Mouse (Mus musculus) gastrocnemius, postnatal 36 days (tissue): ENCODE results near the gene Cask. TPM values are rescaled to one million over a fixed set of nuclear protein-coding genes. Genes with fewer than 3 reads are reported as not detected.
"Not testable (repeated sequence)": the region's sequence is repeated elsewhere in the genome, so short reads cannot be mapped to it uniquely, and the experiment has no call there.

ENCODE experiments used
- DNase-seq, 2 experiments: peaks; one replicate each; pipeline ENCODE4 v3.0.0; 2022
- intact Hi-C: fragments of 180-260 bp; cut with DNase I; formaldehyde crosslinking; loops from one replicate; pipeline ENCODE4 v1.15.1; 2025
- long read RNA-seq, 2 experiments: library from polyadenylated mRNA; stranded (forward); transcript quantifications; one replicate each; pipeline ENCODE4 v2.0.0; 2021
- total RNA-seq, 2 experiments: library from RNA; stranded (reverse); gene quantifications; 2 replicates each; pipeline ENCODE4 v1.2.3; 2021

Cask gene
- total RNA-seq = 10 to 100 TPM; 10.0 to 10.7 TPM
- long read RNA-seq, experiment 1, full-length matches to known transcripts = 2 of 7 reads
- long read RNA-seq, experiment 1, partial matches to known transcripts = 0 of 7 reads
- long read RNA-seq, experiment 1, other reads (novel, unspliced or antisense) = 5 of 7 reads
- long read RNA-seq, experiment 2, full-length matches to known transcripts = 1 of 2 reads
- long read RNA-seq, experiment 2, partial matches to known transcripts = 1 of 2 reads
- long read RNA-seq, experiment 2, other reads (novel, unspliced or antisense) = 0 of 2 reads

GRCm38 (mm10) chrX:13851285-13851684 lies at the start of gene Cask:
Gene Cask (minus strand): TSS chrX:13851367.
- DNase-seq = no peak
- intact Hi-C loops = no loop called here

GRCm38 (mm10) chrX:13889976-13890375 lies 38.8 kb upstream of the Cask start:
- DNase-seq = no peak
- intact Hi-C loops = no loop called here

GRCm38 (mm10) chrX:13884348-13884747 lies 33.2 kb upstream of the Cask start:
- no peak for DNase-seq
- intact Hi-C loops = no loop called here

GRCm38 (mm10) chrX:13881969-13882368 lies 30.8 kb upstream of the Cask start:
- no peak for DNase-seq
- intact Hi-C loops = no loop called here

GRCm38 (mm10) chrX:13860145-13860544 lies 9.0 kb upstream of the Cask start:
- intact Hi-C loops = no loop called here
- DNase-seq = no peak

GRCm38 (mm10) chrX:13859051-13859450 lies 7.9 kb upstream of the Cask start:
- no peak for DNase-seq
- intact Hi-C loops = no loop called here

GRCm38 (mm10) chrX:13848473-13848872 lies 2.7 kb downstream of the Cask start:
- no peak for DNase-seq
- intact Hi-C loops = loop anchor here (10.0 kb wide), 2 partner anchors 124 to 466 kb away; no protein-coding TSS in a partner anchor

- intact Hi-C loops = loop anchor here (10.0 kb wide), 2 partner anchors 123 to 467 kb away; no protein-coding TSS in a partner anchor
- no peak for DNase-seq
Observed at GRCm38 (mm10) chrX:13847502-13847851, 3.7 kb downstream of the Cask start.

- intact Hi-C loops = loop anchor here (10.0 kb wide), 2 partner anchors 122 to 468 kb away; no protein-coding TSS in a partner anchor
- peak; percentile 76 to 86 for DNase-seq
Observed at GRCm38 (mm10) chrX:13846653-13847501, 4.3 kb downstream of the Cask start.

GRCm38 (mm10) chrX:13845858-13846652 lies 5.1 kb downstream of the Cask start:
- DNase-seq = peak; percentile 9 to 20
- intact Hi-C loops = loop anchor here (10.0 kb wide), 2 partner anchors 121 to 469 kb away; no protein-coding TSS in a partner anchor

- intact Hi-C loops = loop anchor here (10.0 kb wide), 2 partner anchors 120 to 470 kb away; no protein-coding TSS in a partner anchor
- peak in 1 of 2 experiments; percentile 10 for DNase-seq
Observed at GRCm38 (mm10) chrX:13845141-13845857, 5.9 kb downstream of the Cask start.

- intact Hi-C loops = no loop called here
- DNase-seq = no peak
Observed at GRCm38 (mm10) chrX:13822792-13823191, 28.4 kb downstream of the Cask start.

GRCm38 (mm10) chrX:13798754-13799153 lies 52.4 kb downstream of the Cask start:
- DNase-seq = no peak
- intact Hi-C loops = no loop called here

- no peak for DNase-seq
- intact Hi-C loops = no loop called here
Observed at GRCm38 (mm10) chrX:13765672-13766071, 85.5 kb downstream of the Cask start.

- intact Hi-C loops = no loop called here
- DNase-seq = no peak
Observed at GRCm38 (mm10) chrX:13765024-13765423, 86.1 kb downstream of the Cask start.

- intact Hi-C loops = no loop called here
- no peak for DNase-seq
Observed at GRCm38 (mm10) chrX:13757279-13758005, 93.7 kb downstream of the Cask start.

GRCm38 (mm10) chrX:13741110-13741509 lies 110.1 kb downstream of the Cask start:
- intact Hi-C loops = no loop called here
- DNase-seq = no peak

- intact Hi-C loops, DNase-seq: not testable (repeated sequence)
Observed at GRCm38 (mm10) chrX:13730785-13731184, 120.4 kb downstream of the Cask start.

GRCm38 (mm10) chrX:13729835-13730480 lies 121.2 kb downstream of the Cask start:
- no peak for DNase-seq
- intact Hi-C loops = loop anchor here (10.0 kb wide), 1 partner anchor 115 kb away; no protein-coding TSS in a partner anchor
